Mouse (Mus musculus) intestine, embryonic 16.5 days (tissue): ENCODE data around the gene Prrg2. TPM values are rescaled to one million over a fixed set of nuclear protein-coding genes. Genes with fewer than 3 reads are reported as not detected.

Experiments
- ATAC-seq: fragments of 200-750 bp; cut with Nextera tagmentation; 2 replicates; pipeline ENCODE4 v1.8.0; 2017; ENCODE audit warnings: moderate TSS enrichment, moderate library complexity
- H3K27ac ChIP-seq: fragments of 300-500 bp; sonication (generic); 2 replicates; pipeline ENCODE4 v1.5.1; 2014; ENCODE audit warnings: mild to moderate bottlenecking, low read length
- H3K27me3 ChIP-seq: fragments of 300-500 bp; sonication (generic); replicated peaks from 2 replicates; pipeline ENCODE4 v1.6.1; 2014; ENCODE audit warnings: low read length, control low read depth, mixed read lengths; ENCODE audit not compliant: control insufficient read depth, insufficient read depth
- H3K36me3 ChIP-seq: fragments of 300-500 bp; sonication (generic); 2 replicates; pipeline ENCODE4 v1.6.1; 2014; ENCODE audit warnings: low read length, control low read depth; ENCODE audit not compliant: control insufficient read depth, insufficient read depth
- H3K4me1 ChIP-seq: fragments of 300-500 bp; sonication (generic); 2 replicates; pipeline ENCODE4 v1.6.1; 2014; ENCODE audit warnings: low read length, control low read depth, mixed read lengths; ENCODE audit not compliant: control insufficient read depth, insufficient read depth
- H3K4me2 ChIP-seq: fragments of 300-500 bp; sonication (generic); 2 replicates; pipeline ENCODE4 v1.6.1; 2014; ENCODE audit warnings: low read depth, low read length, control low read depth
- H3K4me3 ChIP-seq: fragments of 300-500 bp; sonication (generic); 2 replicates; pipeline ENCODE4 v1.5.1; 2014; ENCODE audit warnings: mild to moderate bottlenecking, low read length
- H3K9ac ChIP-seq: fragments of 300-500 bp; sonication (generic); 2 replicates; pipeline ENCODE4 v1.6.1; 2014; ENCODE audit warnings: low read depth, low read length
- H3K9me3 ChIP-seq: fragments of 300-500 bp; sonication (generic); 2 replicates; pipeline ENCODE4 v1.6.1; 2016; ENCODE audit warnings: low read length, control low read depth; ENCODE audit not compliant: control insufficient read depth
- WGBS: fragments of 180-500 bp; shearing (Covaris S2); extraction: QIAGEN DNeasy Blood & Tissue Kit; methylation state at CpG from one replicate; pipeline ENCODE4 v1.1.7; 2014; 5-methylcytosine and 5-hydroxymethylcytosine counted together
- microRNA-seq: library from miRNA; unstranded; fragments of <30 nt; microRNA quantifications from one replicate; pipeline ENCODE4, GENCODE M21; 2016
- polyA plus RNA-seq: library from polyadenylated mRNA; unstranded; fragments of >200 nt; fragmentation: Nextera tagmentation; extraction: Ambion mirVana; gene quantifications from 2 replicates; pipeline ENCODE4 v1.2.1, GENCODE M21; 2015

Prrg2 gene
- polyA plus RNA-seq, 1 experiment from 2014 or later = 38.3 TPM

GRCm38 (mm10) chr7:45012011-45012410 lies 50.5 kb downstream of the Prrg2 start:
- no peaks in the 10 kb centered on the region for H3K27me3 ChIP-seq
- H3K4me3 ChIP-seq = no peak overlapping the region
- no peak overlapping the region for H3K27ac ChIP-seq
- H3K36me3 ChIP-seq = peaks cover 35% of the 10 kb centered on the region
- H3K9me3 ChIP-seq = no peaks in the 10 kb centered on the region
- 98% methylated on average over 6 of the region's 6 CpGs for WGBS
- no peak for ATAC-seq
- H3K4me1 ChIP-seq = peaks cover 14% of the 10 kb centered on the region
- H3K4me2 ChIP-seq = no peak overlapping the region
- H3K9ac ChIP-seq = no peak overlapping the region

- no peak overlapping the region for H3K9ac ChIP-seq
- H3K36me3 ChIP-seq = peaks cover 61% of the 10 kb centered on the region
- WGBS = 94% methylated on average over 19 of the region's 19 CpGs
- H3K9me3 ChIP-seq = no peaks in the 10 kb centered on the region
- H3K27me3 ChIP-seq = no peaks in the 10 kb centered on the region
- ATAC-seq = no peak
- H3K4me3 ChIP-seq = no peak overlapping the region
- no peaks in the 10 kb centered on the region for H3K4me1 ChIP-seq
- no peak overlapping the region for H3K4me2 ChIP-seq
- H3K27ac ChIP-seq = no peak overlapping the region
These were observed 54.1 kb downstream of the Prrg2 start for GRCm38 (mm10) chr7:45008411-45008810.

GRCm38 (mm10) chr7:45007846-45008245 lies 54.6 kb downstream of the Prrg2 start:
- Histone ChIP-seq H3K27me3 (no peaks in the 10 kb centered on the region), H3K36me3 (peaks cover 65% of the 10 kb centered on the region), H3K9me3 (no peaks in the 10 kb centered on the region), H3K4me2 (no peak overlapping the region), H3K4me3 (no peak overlapping the region), H3K4me1 (no peaks in the 10 kb centered on the region), H3K9ac (no peak overlapping the region), H3K27ac (no peak overlapping the region)
- 92% methylated on average over 30 of the region's 30 CpGs for WGBS
- no peak for ATAC-seq

- peaks cover 66% of the 10 kb centered on the region for H3K36me3 ChIP-seq
- no peak overlapping the region for H3K4me3 ChIP-seq
- no peaks in the 10 kb centered on the region for H3K9me3 ChIP-seq
- ATAC-seq = no peak
- 95% methylated on average over 29 of the region's 29 CpGs for WGBS
- no peak overlapping the region for H3K27ac ChIP-seq
- H3K9ac ChIP-seq = no peak overlapping the region
- no peak overlapping the region for H3K4me2 ChIP-seq
- H3K27me3 ChIP-seq = no peaks in the 10 kb centered on the region
- no peaks in the 10 kb centered on the region for H3K4me1 ChIP-seq
These were observed 55.3 kb downstream of the Prrg2 start for GRCm38 (mm10) chr7:45007141-45007540.

GRCm38 (mm10) chr7:45006503-45006902 lies 56.0 kb downstream of the Prrg2 start:
- Histone ChIP-seq H3K36me3 (peaks cover 65% of the 10 kb centered on the region), H3K27ac (no peak overlapping the region), H3K27me3 (no peaks in the 10 kb centered on the region), H3K9ac (no peak overlapping the region), H3K9me3 (no peaks in the 10 kb centered on the region), H3K4me3 (no peak overlapping the region), H3K4me1 (0 out of 2 replicates have a peak, but pooled peaks cover 2% of the 10 kb centered on the region), H3K4me2 (no peak overlapping the region)
- 93% methylated on average over 12 of the region's 12 CpGs for WGBS
- ATAC-seq = no peak

GRCm38 (mm10) chr7:45005321-45005992 lies 57.0 kb downstream of the Prrg2 start:
- H3K27ac ChIP-seq = no peak overlapping the region
- no peak overlapping the region for H3K4me2 ChIP-seq
- WGBS = 87% methylated on average over 6 of the region's 6 CpGs
- H3K9ac ChIP-seq = no peak overlapping the region
- ATAC-seq = no peak
- no peaks in the 10 kb centered on the region for H3K9me3 ChIP-seq
- peaks cover 72% of the 10 kb centered on the region for H3K36me3 ChIP-seq
- H3K27me3 ChIP-seq = no peaks in the 10 kb centered on the region
- peaks cover 10% of the 10 kb centered on the region; the same call in 1 of the 2 replicates for H3K4me1 ChIP-seq
- no peak overlapping the region for H3K4me3 ChIP-seq

GRCm38 (mm10) chr7:45004546-45004945 lies 57.9 kb downstream of the Prrg2 start:
- H3K36me3 ChIP-seq = peaks cover 75% of the 10 kb centered on the region
- no peaks in the 10 kb centered on the region for H3K9me3 ChIP-seq
- H3K9ac ChIP-seq = no peak overlapping the region
- H3K4me3 ChIP-seq = no peak overlapping the region
- no peak overlapping the region for H3K27ac ChIP-seq
- peaks cover 15% of the 10 kb centered on the region; the same call in 1 of the 2 replicates for H3K4me1 ChIP-seq
- no peak for ATAC-seq
- no peaks in the 10 kb centered on the region for H3K27me3 ChIP-seq
- WGBS = 52% methylated on average over 3 of the region's 3 CpGs
- no peak overlapping the region for H3K4me2 ChIP-seq

Small RNA genes within 50 kb of the gene (microRNA-seq; reads per million reads assigned to microRNA genes)
- not detected for gene Mir7054

Other genes with a start within 250 kb of the Prrg2 start
- gene Nup62, start 246.6 kb downstream of the Prrg2 start, polyA plus RNA-seq = 78.7 and 87.8 TPM in 2 replicates
- 1.5 and 1.8 TPM in 2 replicates for gene Il4i1, start 246.3 kb downstream of the Prrg2 start, polyA plus RNA-seq
- gene Atf5, start 246.0 kb downstream of the Prrg2 start, polyA plus RNA-seq = 4.9 and 5.5 TPM in 2 replicates
- gene Akt1s1, start 213.7 kb downstream of the Prrg2 start, polyA plus RNA-seq = 105 and 107 TPM in 2 replicates
- gene Tbc1d17, start 213.6 kb downstream of the Prrg2 start, polyA plus RNA-seq = 73.6 and 77.9 TPM in 2 replicates
- 26.6 and 30.6 TPM in 2 replicates for gene Pnkp, start 205.5 kb downstream of the Prrg2 start, polyA plus RNA-seq
- 71.8 and 159 TPM in 2 replicates for gene Ptov1, start 192.9 kb downstream of the Prrg2 start, polyA plus RNA-seq
- gene Med25, start 170.0 kb downstream of the Prrg2 start, polyA plus RNA-seq = 86.6 and 98.5 TPM in 2 replicates
- 18.2 and 19.4 TPM in 2 replicates for gene Fuz, start 166.6 kb downstream of the Prrg2 start, polyA plus RNA-seq
- gene Ap2a1, start 133.2 kb downstream of the Prrg2 start, polyA plus RNA-seq = 56.8 and 61.2 TPM in 2 replicates
- 0.28 TPM in 1 of 2 replicates, not detected in the other for gene Tsks, start 119.5 kb downstream of the Prrg2 start, polyA plus RNA-seq
- 14.0 and 14.2 TPM in 2 replicates for gene Cpt1c, start 87.8 kb downstream of the Prrg2 start, polyA plus RNA-seq
- gene Prmt1, start 76.1 kb downstream of the Prrg2 start, polyA plus RNA-seq = 363 and 439 TPM in 2 replicates
- gene Irf3, start 65.0 kb downstream of the Prrg2 start, polyA plus RNA-seq = 96.1 and 115 TPM in 2 replicates
- gene Bcl2l12, start 64.0 kb downstream of the Prrg2 start, polyA plus RNA-seq = 33.0 and 36.9 TPM in 2 replicates
- gene Scaf1, start 46.3 kb downstream of the Prrg2 start, polyA plus RNA-seq = 20.1 and 23.2 TPM in 2 replicates
- gene Rras, start 44.7 kb downstream of the Prrg2 start, polyA plus RNA-seq = 61.4 and 62.6 TPM in 2 replicates
- 6.3 and 6.4 TPM in 2 replicates for gene Prr12, start 9.8 kb downstream of the Prrg2 start, polyA plus RNA-seq
- 54.0 and 56.0 TPM in 2 replicates for gene Nosip, start 248 bp downstream of the Prrg2 start, polyA plus RNA-seq
- gene Rcn3, start 29.5 kb upstream of the Prrg2 start, polyA plus RNA-seq = 237 and 260 TPM in 2 replicates
- 334 and 458 TPM in 2 replicates for gene Fcgrt, start 41.2 kb upstream of the Prrg2 start, polyA plus RNA-seq
- gene Rps11, start 61.8 kb upstream of the Prrg2 start, polyA plus RNA-seq = 1,613 and 1,701 TPM in 2 replicates
- gene Rpl13a, start 66.1 kb upstream of the Prrg2 start, polyA plus RNA-seq = 1,233 and 1,311 TPM in 2 replicates
- gene Gm45713, start 73.6 kb upstream of the Prrg2 start, polyA plus RNA-seq = 0.20 TPM in 1 of 2 replicates, not detected in the other
- gene Flt3l, start 73.8 kb upstream of the Prrg2 start, polyA plus RNA-seq = 2.2 and 2.5 TPM in 2 replicates
- gene Pih1d1, start 91.6 kb upstream of the Prrg2 start, polyA plus RNA-seq = 90.9 and 96.5 TPM in 2 replicates
- 106 and 110 TPM in 2 replicates for gene Aldh16a1, start 91.9 kb upstream of the Prrg2 start, polyA plus RNA-seq
- gene Slc17a7, start 101.3 kb upstream of the Prrg2 start, polyA plus RNA-seq = 0.13 TPM in 1 of 2 replicates, not detected in the other
- not detected in 2 replicates for gene Gfy, start 116.9 kb upstream of the Prrg2 start, polyA plus RNA-seq
- not detected in 2 replicates for gene Pth2, start 118.3 kb upstream of the Prrg2 start, polyA plus RNA-seq
- gene Ccdc155, start 142.2 kb upstream of the Prrg2 start, polyA plus RNA-seq = 0.44 and 0.62 TPM in 2 replicates
- 0.86 and 1.3 TPM in 2 replicates for gene Dkkl1, start 149.5 kb upstream of the Prrg2 start, polyA plus RNA-seq
- gene Tead2, start 153.1 kb upstream of the Prrg2 start, polyA plus RNA-seq = 69.6 and 82.1 TPM in 2 replicates
- gene Cd37, start 176.4 kb upstream of the Prrg2 start, polyA plus RNA-seq = 4.2 and 5.0 TPM in 2 replicates
- gene Slc6a16, start 178.4 kb upstream of the Prrg2 start, polyA plus RNA-seq = not detected in 2 replicates
- gene Slc6a21, start 214.8 kb upstream of the Prrg2 start, polyA plus RNA-seq = not detected in 2 replicates